Mouse (Mus musculus) liver, embryonic 14.5 days (tissue): Measurements from ENCODE around the gene Opalin. TPM values are rescaled to one million over a fixed set of nuclear protein-coding genes. Genes with fewer than 3 reads are reported as not detected.

Source experiments
- ATAC-seq: fragments of 200-750 bp; cut with Nextera tagmentation; 2 replicates; pipeline ENCODE4 v1.8.0; 2017; ENCODE audit warnings: moderate number of reproducible peaks, mild to moderate bottlenecking, moderate library complexity; ENCODE audit not compliant: insufficient read depth
- DNase-seq, 3 experiments: peaks; one replicate each; pipeline ENCODE4 v3.0.0-alpha.2; 2012 to 2013; ENCODE audit warnings: low read depth in 3 of 3, low spot score in 3 of 3
- H3K27ac ChIP-seq: fragments of 300-500 bp; sonication (generic); 2 replicates; pipeline ENCODE4 v1.5.1; 2014; ENCODE audit warnings: moderate library complexity, mild to moderate bottlenecking, control low read depth, inconsistent platforms
- H3K27me3 ChIP-seq: fragments of 300-500 bp; sonication (generic); 2 replicates; pipeline ENCODE4 v1.6.1; 2014; ENCODE audit warnings: mild to moderate bottlenecking, low read length, moderate library complexity; ENCODE audit not compliant: control insufficient read depth, insufficient read depth
- H3K36me3 ChIP-seq: fragments of 300-500 bp; sonication (generic); replicated peaks from 2 replicates; pipeline ENCODE4 v1.6.1; 2014; ENCODE audit warnings: low read depth; ENCODE audit not compliant: control insufficient read depth, insufficient read depth
- H3K4me1 ChIP-seq, 2 experiments: fragments of 200-500 bp in 1 of 2; fragments of 300-500 bp in 1 of 2; sonication (generic) in 1 of 2; replicated peaks; 2 replicates each; pipeline ENCODE4 v1.6.1; 2012 to 2014; ENCODE audit warnings: antibody characterized with exemption in 1 of 2, inconsistent platforms in 1 of 2, low read length in 1 of 2; ENCODE audit not compliant: control insufficient read depth in 2 of 2, insufficient read depth in 2 of 2
- H3K4me2 ChIP-seq: fragments of 300-500 bp; sonication (generic); 2 replicates; pipeline ENCODE4 v1.6.1; 2014; ENCODE audit warnings: low read depth, mild to moderate bottlenecking, control low read depth, moderate library complexity
- H3K4me3 ChIP-seq, 2 experiments: fragments of 200-500 bp in 1 of 2; fragments of 300-500 bp in 1 of 2; sonication (generic) in 1 of 2; 2 replicates each; pipeline ENCODE4 v1.5.1; 2012 to 2014; ENCODE audit warnings: low read depth in 2 of 2, low read length in 2 of 2, mild to moderate bottlenecking in 2 of 2, control low read depth in 1 of 2, inconsistent platforms in 1 of 2, moderate library complexity in 1 of 2; ENCODE audit not compliant: insufficient read depth in 1 of 2
- H3K9ac ChIP-seq: fragments of 300-500 bp; sonication (generic); replicated peaks from 2 replicates; pipeline ENCODE4 v1.6.1; 2014; ENCODE audit warnings: mild to moderate bottlenecking, control low read depth, moderate library complexity
- H3K9me3 ChIP-seq: fragments of 300-500 bp; sonication (generic); 2 replicates; pipeline ENCODE4 v1.6.1; 2016; ENCODE audit warnings: low read length, mixed read lengths; ENCODE audit not compliant: control insufficient read depth
- CTCF ChIP-seq: IDR thresholded peaks from 2 replicates; pipeline ENCODE4 v1.5.1; 2016; ENCODE audit warnings: antibody characterized with exemption, low read depth, control low read depth
- EP300 ChIP-seq: IDR thresholded peaks from 2 replicates; pipeline ENCODE4 v1.6.1; 2016; ENCODE audit warnings: antibody characterized with exemption, low read depth
- WGBS: fragments of 180-500 bp; shearing (Covaris S2); extraction: QIAGEN DNeasy Blood & Tissue Kit; methylation state at CpG from one replicate; pipeline ENCODE4 v1.1.7; 2014; ENCODE audit not compliant: insufficient replicate concordance; 5-methylcytosine and 5-hydroxymethylcytosine counted together
- polyA plus RNA-seq, 2 experiments: library from polyadenylated mRNA; depleted of rRNA in 1 of 2; stranded (reverse) in 1 of 2; unstranded in 1 of 2; fragments of >200 nt; fragmentation: Nextera tagmentation in 1 of 2; extraction: Ambion mirVana in 1 of 2; gene quantifications; 2 replicates each; pipeline versions ENCODE4 v1.2.1 to v1.2.3; 2012 to 2014

The Opalin gene
- polyA plus RNA-seq, 2 experiments = not detected

DNA sequence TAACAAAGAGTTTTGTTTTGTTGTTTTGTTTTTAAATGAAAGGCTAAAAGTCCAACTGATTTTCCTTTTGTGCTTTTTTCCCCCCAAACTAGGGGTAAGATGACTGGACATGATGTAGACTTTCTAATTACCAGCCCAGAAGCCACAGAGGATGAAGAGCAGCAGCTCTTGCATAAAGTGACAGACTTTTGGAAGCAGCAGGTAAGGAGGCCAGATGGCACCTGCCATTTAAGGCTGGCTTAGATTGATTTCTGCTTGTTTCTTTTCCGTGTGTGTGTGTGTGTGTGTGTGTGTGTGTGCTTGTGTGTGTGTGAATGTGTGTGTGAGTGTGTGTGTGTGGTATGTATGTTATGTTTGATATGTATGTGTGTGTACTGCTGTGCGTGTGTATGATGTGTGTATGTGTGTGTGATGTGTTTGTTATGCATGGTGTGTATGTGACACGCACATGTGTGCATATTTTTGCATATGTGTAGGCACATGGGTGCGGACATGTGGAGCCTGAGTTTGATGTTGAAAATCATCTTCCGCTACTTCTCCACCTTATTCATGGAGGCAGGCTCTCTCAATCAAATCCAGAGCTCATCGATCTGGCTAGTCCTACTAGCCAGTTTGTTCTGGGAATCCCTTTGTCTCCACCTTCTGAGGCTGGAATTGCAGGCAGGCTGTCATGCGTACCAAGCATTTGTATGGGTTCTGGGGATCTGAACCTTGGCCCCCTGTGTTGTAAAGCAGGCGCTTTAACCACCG is 29.3 kb downstream of the Opalin start:
- Histone ChIP-seq H3K27ac (no peak overlapping the region), H3K36me3 (no peaks in the 10 kb centered on the region), H3K9me3 (no peaks in the 10 kb centered on the region), H3K9ac (no peak overlapping the region), H3K4me3 (no peak overlapping the region), H3K27me3 (no peaks in the 10 kb centered on the region), H3K4me2 (no peak overlapping the region), H3K4me1 (peaks cover 0 to 7% of the 10 kb centered on the region in 2 experiments; a peak in 2 of 4 replicates)
- ATAC-seq = no peak
- no peak for TF ChIP-seq CTCF
- no peak for TF ChIP-seq EP300
- no peak for DNase-seq
- WGBS = 66% methylated on average over 9 of the region's 9 CpGs

DNA sequence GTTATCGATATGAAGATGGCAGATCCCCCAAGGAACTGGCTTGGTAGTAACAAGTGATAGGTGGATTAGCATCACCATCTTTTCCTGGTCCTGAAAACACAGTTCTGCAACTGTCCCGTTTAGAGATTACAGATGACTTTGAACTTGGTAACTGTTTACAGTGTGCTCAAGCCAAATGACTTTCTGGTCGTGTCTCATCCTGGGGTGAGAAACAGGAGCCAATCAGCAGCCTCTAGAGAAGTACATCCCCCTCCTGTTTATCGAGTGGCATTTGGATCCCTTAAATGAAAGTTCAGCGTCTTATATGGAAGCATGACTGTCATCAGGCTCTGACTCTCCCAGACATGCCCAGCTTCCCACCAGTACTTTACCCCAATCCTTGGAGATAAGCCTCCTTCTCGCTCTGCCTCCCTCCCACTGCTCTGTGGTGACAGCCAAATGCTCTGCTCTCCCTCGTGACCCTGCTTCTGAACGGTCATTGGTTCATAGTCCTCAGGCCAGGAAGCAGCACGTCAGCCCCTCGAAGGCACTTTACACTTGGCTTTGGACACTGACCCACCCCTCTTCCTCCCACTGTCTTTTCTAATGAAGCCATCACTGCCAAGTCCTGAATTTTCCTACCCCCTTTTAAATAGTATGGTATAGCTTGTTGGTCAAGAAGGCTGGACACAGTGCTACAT is 31.7 kb downstream of the Opalin start:
- no peak overlapping the region for H3K9ac ChIP-seq
- DNase-seq = no peak
- no peak for ATAC-seq
- no peaks in the 10 kb centered on the region for H3K27me3 ChIP-seq
- H3K4me2 ChIP-seq = no peak overlapping the region
- no peaks in the 10 kb centered on the region for H3K36me3 ChIP-seq
- no peak overlapping the region for H3K4me3 ChIP-seq
- peaks cover 0 to 3% of the 10 kb centered on the region in 2 experiments; a peak in 1 of 4 replicates for H3K4me1 ChIP-seq
- WGBS = 34% methylated on average over 10 of the region's 10 CpGs
- TF ChIP-seq CTCF (no peak), EP300 (no peak)
- H3K9me3 ChIP-seq = no peaks in the 10 kb centered on the region
- H3K27ac ChIP-seq = no peak overlapping the region

DNA sequence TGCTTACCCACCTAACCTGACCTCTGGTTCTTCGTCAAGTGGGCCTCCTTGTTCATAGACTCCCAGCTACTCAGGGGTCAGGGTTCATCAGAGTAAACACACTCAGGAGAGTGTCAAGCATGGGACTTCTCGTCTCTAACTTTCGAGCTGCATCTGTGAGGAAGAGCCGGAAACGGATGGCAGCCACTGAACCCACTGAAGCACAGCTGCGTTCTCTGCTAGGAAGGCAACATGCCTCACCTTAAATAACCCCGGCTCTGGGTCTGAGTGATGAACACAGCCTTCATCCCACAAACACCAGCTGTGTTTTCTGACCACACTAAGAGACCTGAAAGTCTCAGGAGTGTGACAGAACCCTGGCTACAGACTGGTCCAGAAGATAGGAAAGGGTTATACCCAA is 37.8 kb downstream of the Opalin start:
- 54% methylated on average over 7 of the region's 7 CpGs for WGBS
- ATAC-seq (no peak), DNase-seq (no peak)
- Histone ChIP-seq H3K4me3 (no peak overlapping the region), H3K9ac (no peak overlapping the region), H3K4me2 (no peak overlapping the region), H3K27me3 (no peaks in the 10 kb centered on the region), H3K27ac (no peak overlapping the region), H3K36me3 (no peaks in the 10 kb centered on the region), H3K4me1 (no peaks in the 10 kb centered on the region), H3K9me3 (no peaks in the 10 kb centered on the region)
- TF ChIP-seq EP300 = no peak
- TF ChIP-seq CTCF = no peak

DNA sequence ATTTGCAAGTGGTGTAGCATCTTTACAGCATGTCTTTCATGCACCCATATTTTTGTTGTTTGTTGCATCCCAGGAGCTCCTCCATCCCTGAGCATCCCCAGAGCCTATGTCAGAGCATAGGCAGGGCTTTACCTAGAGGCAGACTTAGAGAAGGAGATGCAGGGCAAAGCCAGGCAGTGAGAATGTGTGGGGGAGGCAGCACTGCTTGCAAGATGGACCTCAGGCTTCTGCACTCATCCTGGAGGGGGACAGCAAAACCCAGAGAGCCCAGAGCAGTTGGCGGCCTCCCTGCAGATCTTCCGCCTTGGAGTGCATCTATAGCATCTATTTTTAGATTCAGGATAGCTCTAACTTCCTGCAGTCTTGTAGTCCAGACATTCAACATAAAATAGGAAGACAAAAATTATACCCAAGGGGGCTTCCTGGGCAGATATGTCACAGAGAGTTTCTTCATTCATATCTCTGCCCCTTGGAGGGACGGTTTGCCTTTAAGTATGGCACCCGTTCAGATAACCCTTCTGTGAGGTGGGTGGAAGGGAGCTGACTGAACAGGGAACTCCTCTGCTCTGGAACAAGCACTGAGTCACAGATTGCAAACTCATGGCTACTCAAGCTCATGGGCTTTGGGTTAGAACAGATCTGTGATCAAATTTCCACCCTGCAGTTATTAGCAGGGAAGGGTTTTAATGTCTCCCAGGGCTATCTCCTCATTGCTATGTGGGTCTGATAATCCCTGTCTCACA is 40.9 kb downstream of the Opalin start:
- Histone ChIP-seq H3K4me2 (no peak overlapping the region), H3K4me1 (no peaks in the 10 kb centered on the region)
- WGBS = 21% methylated on average over 4 of the region's 4 CpGs

DNA sequence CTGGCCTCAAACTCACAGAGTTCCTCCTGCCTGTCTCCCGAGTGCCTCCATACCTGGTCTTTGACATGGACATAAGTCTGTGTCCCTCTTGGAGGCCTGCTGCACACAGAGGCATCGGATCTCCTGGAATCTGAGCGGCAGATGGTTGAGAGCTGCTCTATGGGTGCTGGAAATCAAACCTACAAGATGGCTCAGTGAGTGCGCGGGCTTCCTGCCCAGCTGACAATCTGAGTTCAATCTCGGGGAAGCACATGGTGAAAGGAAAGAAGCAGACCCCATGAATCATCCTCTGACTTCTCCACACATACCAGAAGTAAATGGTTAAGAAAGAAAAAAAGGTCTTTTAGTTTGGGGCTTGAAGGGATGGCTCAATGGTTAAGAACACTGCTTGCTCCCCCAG is 45.0 kb downstream of the Opalin start:
- no peak for ATAC-seq
- no peak for DNase-seq

More for the DNA sequence above, 40.9 kb downstream of the Opalin start:
- DNase-seq (no peak), ATAC-seq (no peak)
- no peak overlapping the region for H3K27ac ChIP-seq
- no peak overlapping the region for H3K4me3 ChIP-seq
- peaks cover 2% of the 10 kb centered on the region; the same call in 1 of the 2 replicates for H3K27me3 ChIP-seq
- TF ChIP-seq CTCF = no peak
- no peak for TF ChIP-seq EP300
- H3K36me3 ChIP-seq = no peaks in the 10 kb centered on the region
- H3K9me3 ChIP-seq = no peaks in the 10 kb centered on the region
- H3K9ac ChIP-seq = no peak overlapping the region

More for the DNA sequence above, 45.0 kb downstream of the Opalin start:
- no peak for TF ChIP-seq CTCF
- TF ChIP-seq EP300 = no peak
- Histone ChIP-seq H3K36me3 (no peaks in the 10 kb centered on the region), H3K27ac (no peak overlapping the region), H3K9me3 (no peaks in the 10 kb centered on the region), H3K4me3 (no peak overlapping the region), H3K4me1 (no peaks in the 10 kb centered on the region), H3K9ac (no peak overlapping the region), H3K27me3 (peaks cover 2% of the 10 kb centered on the region; the same call in 1 of the 2 replicates), H3K4me2 (no peak overlapping the region)
- 27% methylated on average over 6 of the region's 6 CpGs for WGBS
